Mouse (Mus musculus) midbrain, postnatal 0 days (tissue): Measurements from ENCODE around the gene Eea1. TPM values are rescaled to one million over a fixed set of nuclear protein-coding genes. Genes with fewer than 3 reads are reported as not detected.

Experiments
- ATAC-seq: fragments of 200-750 bp; cut with Nextera tagmentation; 2 replicates; pipeline ENCODE4 v1.8.0; 2017; ENCODE audit warnings: moderate number of reproducible peaks, mild to moderate bottlenecking, moderate TSS enrichment, moderate library complexity; ENCODE audit not compliant: low FRiP score
- DNase-seq: peaks from one replicate; pipeline ENCODE4 v3.0.0-alpha.2; 2015; ENCODE audit warnings: low spot score
- H3K27ac ChIP-seq: fragments of 300-500 bp; sonication (generic); 2 replicates; pipeline ENCODE4 v1.5.1; 2014; ENCODE audit warnings: low read depth, mild to moderate bottlenecking, low read length, mixed read lengths
- H3K27me3 ChIP-seq: fragments of 300-500 bp; sonication (generic); 2 replicates; pipeline ENCODE4 v1.6.1; 2014; ENCODE audit warnings: low read length, control low read depth, mixed read lengths; ENCODE audit not compliant: insufficient read depth
- H3K36me3 ChIP-seq: fragments of 300-500 bp; sonication (generic); 2 replicates; pipeline ENCODE4 v1.6.1; 2014; ENCODE audit warnings: low read length, control low read depth, mixed read lengths; ENCODE audit not compliant: insufficient read depth
- H3K4me1 ChIP-seq: fragments of 300-500 bp; sonication (generic); 2 replicates; pipeline ENCODE4 v1.6.1; 2014; ENCODE audit warnings: mild to moderate bottlenecking, control low read depth, antibody characterized with exemption, low read length, mixed read lengths; ENCODE audit not compliant: insufficient read depth
- H3K4me2 ChIP-seq: fragments of 300-500 bp; sonication (generic); 2 replicates; pipeline ENCODE4 v1.6.1; 2014; ENCODE audit warnings: low read depth, mild to moderate bottlenecking, low read length, mixed read lengths; ENCODE audit not compliant: poor library complexity, severe bottlenecking
- H3K4me3 ChIP-seq: fragments of 300-500 bp; sonication (generic); 2 replicates; pipeline ENCODE4 v1.5.1; 2014; ENCODE audit warnings: low read depth, mild to moderate bottlenecking, low read length, moderate library complexity
- H3K9ac ChIP-seq: fragments of 300-500 bp; sonication (generic); replicated peaks from 2 replicates; pipeline ENCODE4 v1.6.1; 2014; ENCODE audit warnings: mild to moderate bottlenecking, low read length, moderate library complexity, mixed read lengths; ENCODE audit not compliant: poor library complexity, severe bottlenecking
- H3K9me3 ChIP-seq: fragments of 300-500 bp; sonication (generic); 2 replicates; pipeline ENCODE4 v1.6.1; 2016; ENCODE audit warnings: low read length, control low read depth
- CTCF ChIP-seq: IDR thresholded peaks from 2 replicates; pipeline ENCODE4 v1.5.1; 2016; ENCODE audit warnings: antibody characterized with exemption, mild to moderate bottlenecking
- WGBS: fragments of 180-500 bp; shearing (Covaris S2); extraction: QIAGEN DNeasy Blood & Tissue Kit; methylation state at CpG from one replicate; pipeline ENCODE4 v1.1.7; 2014; 5-methylcytosine and 5-hydroxymethylcytosine counted together
- polyA plus RNA-seq: library from polyadenylated mRNA; unstranded; fragments of >200 nt; fragmentation: Nextera tagmentation; extraction: Ambion mirVana; gene quantifications from 2 replicates; pipeline ENCODE4 v1.2.1, GENCODE M21; 2015
- total RNA-seq: library from RNA; depleted of rRNA; stranded (reverse); fragments of >200 nt; gene quantifications from 2 replicates; pipeline ENCODE4 v1.2.3, GENCODE M21; 2014

Gene Eea1
- total and polyA plus RNA-seq, 2 experiments from 2014 or later = 17.5 to 29.1 TPM

- H3K9ac ChIP-seq = peak overlapping the region; percentile 81; the same call in 1 of the 2 replicates
- H3K27ac ChIP-seq = no peak overlapping the region
- ATAC-seq (no peak), DNase-seq (no peak)
- no peaks in the 10 kb centered on the region for H3K9me3 ChIP-seq
- H3K36me3 ChIP-seq = no peaks in the 10 kb centered on the region
- TF ChIP-seq CTCF = no peak
- H3K4me2 ChIP-seq = peak overlapping the region; percentile 87
- H3K4me3 ChIP-seq = peak overlapping the region; percentile 90
- H3K4me1 ChIP-seq = peaks cover 11% of the 10 kb centered on the region
- 59% methylated on average over 6 of the region's 6 CpGs for WGBS
- H3K27me3 ChIP-seq = no peaks in the 10 kb centered on the region
These were observed 1.4 kb downstream of the Eea1 start for GRCm38 (mm10) chr10:95941768-95942425.

- TF ChIP-seq CTCF = no peak
- Histone ChIP-seq H3K4me1 (peaks cover 11% of the 10 kb centered on the region), H3K9me3 (no peaks in the 10 kb centered on the region), H3K4me3 (no peak overlapping the region), H3K27ac (no peak overlapping the region), H3K9ac (no peak overlapping the region), H3K36me3 (no peaks in the 10 kb centered on the region), H3K4me2 (no peak overlapping the region), H3K27me3 (no peaks in the 10 kb centered on the region)
- WGBS = 96% methylated on average over 1 of the region's 1 CpGs
- ATAC-seq (no peak), DNase-seq (no peak)
These were observed 4.6 kb downstream of the Eea1 start for GRCm38 (mm10) chr10:95945086-95945485.

GRCm38 (mm10) chr10:95949410-95949809 is 9.0 kb downstream of the Eea1 start:
- H3K27me3 ChIP-seq = no peaks in the 10 kb centered on the region
- 93% methylated on average over 3 of the region's 3 CpGs for WGBS

GRCm38 (mm10) chr10:95950194-95950593 is 9.7 kb downstream of the Eea1 start:
- Histone ChIP-seq H3K4me1 (no peaks in the 10 kb centered on the region), H3K27me3 (no peaks in the 10 kb centered on the region), H3K9me3 (no peaks in the 10 kb centered on the region), H3K4me2 (no peak overlapping the region), H3K36me3 (no peaks in the 10 kb centered on the region), H3K9ac (no peak overlapping the region), H3K27ac (no peak overlapping the region), H3K4me3 (no peak overlapping the region)
- TF ChIP-seq CTCF = no peak
- no peak for ATAC-seq
- WGBS = 92% methylated on average over 5 of the region's 5 CpGs
- DNase-seq = no peak

More at GRCm38 (mm10) chr10:95949410-95949809, 9.0 kb downstream of the Eea1 start:
- Histone ChIP-seq H3K4me1 (no peaks in the 10 kb centered on the region), H3K9ac (no peak overlapping the region), H3K9me3 (no peaks in the 10 kb centered on the region), H3K4me2 (no peak overlapping the region), H3K27ac (no peak overlapping the region), H3K36me3 (no peaks in the 10 kb centered on the region), H3K4me3 (no peak overlapping the region)
- no peak for DNase-seq
- no peak for ATAC-seq
- TF ChIP-seq CTCF = no peak

GRCm38 (mm10) chr10:95950797-95951196 is 10.3 kb downstream of the Eea1 start:
- ATAC-seq = no peak
- no peak overlapping the region for H3K9ac ChIP-seq
- no peaks in the 10 kb centered on the region for H3K4me1 ChIP-seq
- DNase-seq = no peak
- 96% methylated on average over 4 of the region's 4 CpGs for WGBS
- no peak overlapping the region for H3K4me2 ChIP-seq
- TF ChIP-seq CTCF = no peak
- H3K27me3 ChIP-seq = no peaks in the 10 kb centered on the region
- no peak overlapping the region for H3K4me3 ChIP-seq
- no peaks in the 10 kb centered on the region for H3K36me3 ChIP-seq
- no peaks in the 10 kb centered on the region for H3K9me3 ChIP-seq
- H3K27ac ChIP-seq = no peak overlapping the region

GRCm38 (mm10) chr10:95951346-95951745 is 10.9 kb downstream of the Eea1 start:
- DNase-seq (peak; percentile 49), ATAC-seq (no peak)
- H3K4me2 ChIP-seq = no peak overlapping the region
- no peaks in the 10 kb centered on the region for H3K36me3 ChIP-seq
- no peaks in the 10 kb centered on the region for H3K27me3 ChIP-seq
- H3K9me3 ChIP-seq = no peaks in the 10 kb centered on the region
- 79% methylated on average over 2 of the region's 2 CpGs for WGBS
- no peak overlapping the region for H3K9ac ChIP-seq
- no peak overlapping the region for H3K4me3 ChIP-seq
- H3K27ac ChIP-seq = no peak overlapping the region
- no peak for TF ChIP-seq CTCF
- no peaks in the 10 kb centered on the region for H3K4me1 ChIP-seq
